Mouse (Mus musculus) cerebellum, adult 2 months (tissue): ENCODE results near the gene Srsf7.

Source experiments
- CTCF ChIP-seq: fragments of 200-500 bp; IDR thresholded peaks from 2 replicates; pipeline ENCODE4 v1.5.1; 2011; ENCODE audit warnings: low read depth, mild to moderate bottlenecking, control low read depth, low read length, moderate library complexity, borderline replicate concordance; ENCODE audit not compliant: insufficient read depth
- POLR2A ChIP-seq: fragments of 200-500 bp; IDR thresholded peaks from 2 replicates; pipeline ENCODE4 v1.6.1; 2011; ENCODE audit warnings: low read length, control low read depth, borderline replicate concordance; ENCODE audit not compliant: insufficient read depth

DNA sequence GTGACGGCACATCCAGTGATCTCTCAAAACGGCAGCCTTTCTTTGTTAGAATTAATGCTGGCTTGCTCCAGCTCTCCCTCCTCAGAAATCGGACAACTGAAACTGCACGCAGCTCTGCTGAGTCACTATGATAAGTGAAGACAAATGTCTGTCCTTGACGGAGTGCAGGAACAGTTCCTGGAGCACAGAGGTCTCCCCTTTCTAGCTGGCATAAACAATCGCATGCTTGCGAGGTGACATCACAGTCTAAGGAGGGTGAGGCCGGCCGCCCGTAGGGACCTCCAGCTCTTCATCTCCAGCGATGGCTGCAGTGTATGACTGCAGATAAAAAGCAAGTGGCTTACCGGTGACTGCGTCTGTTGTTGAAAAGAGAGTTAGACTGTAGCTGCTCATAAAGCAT is 48.1 kb upstream of the Srsf7 start:
- TF ChIP-seq CTCF (no peak), POLR2A (no peak)
